Mouse (Mus musculus) cortical plate, adult 2 months (tissue): ENCODE results near the gene Edaradd.

Experiments used
- CTCF ChIP-seq: fragments of 200-500 bp; IDR thresholded peaks from 2 replicates; pipeline ENCODE4 v1.5.1; 2011; ENCODE audit warnings: mild to moderate bottlenecking, control low read depth, low read length; ENCODE audit not compliant: insufficient read depth; ENCODE audit errors: extremely low read depth
- POLR2A ChIP-seq: fragments of 200-500 bp; IDR thresholded peaks from 2 replicates; pipeline ENCODE4 v1.6.1; 2011; ENCODE audit warnings: mild to moderate bottlenecking, low read length, control low read depth; ENCODE audit not compliant: insufficient read depth; ENCODE audit errors: extremely low read depth

- no peak for TF ChIP-seq POLR2A
- no peak for TF ChIP-seq CTCF
Observed at GRCm38 (mm10) chr13:12461730-12462119, 58.5 kb downstream of the Edaradd start.
